Mouse (Mus musculus) lung, postnatal 0 days (tissue): Measurements from ENCODE around the gene Krtdap. TPM values are rescaled to one million over a fixed set of nuclear protein-coding genes. Genes with fewer than 3 reads are reported as not detected.

Experiments used
- ATAC-seq: fragments of 200-750 bp; cut with Nextera tagmentation; 2 replicates; pipeline ENCODE4 v1.8.0; 2017; ENCODE audit warnings: moderate library complexity
- DNase-seq: peaks from one replicate; pipeline ENCODE4 v3.0.0-alpha.2; 2016; ENCODE audit warnings: low spot score
- H3K27ac ChIP-seq: fragments of 300-500 bp; sonication (generic); 2 replicates; pipeline ENCODE4 v1.5.1; 2014; ENCODE audit warnings: antibody characterized with exemption, mild to moderate bottlenecking, low read length, mixed read lengths
- H3K27me3 ChIP-seq: fragments of 300-500 bp; sonication (generic); replicated peaks from 2 replicates; pipeline ENCODE4 v1.6.1; 2014; ENCODE audit warnings: low read length, mixed read lengths; ENCODE audit not compliant: insufficient read depth
- H3K36me3 ChIP-seq: fragments of 300-500 bp; sonication (generic); 2 replicates; pipeline ENCODE4 v1.6.1; 2014; ENCODE audit warnings: low read length, mixed read lengths; ENCODE audit not compliant: insufficient read depth
- H3K4me1 ChIP-seq: fragments of 300-500 bp; sonication (generic); 2 replicates; pipeline ENCODE4 v1.6.1; 2014; ENCODE audit warnings: antibody characterized with exemption, low read depth, low read length, mixed read lengths; ENCODE audit not compliant: insufficient read depth
- H3K4me2 ChIP-seq: fragments of 300-500 bp; sonication (generic); replicated peaks from 2 replicates; pipeline ENCODE4 v1.6.1; 2014; ENCODE audit warnings: low read depth, mild to moderate bottlenecking, low read length, moderate library complexity, mixed read lengths
- H3K4me3 ChIP-seq: fragments of 300-500 bp; sonication (generic); 2 replicates; pipeline ENCODE4 v1.5.1; 2014; ENCODE audit warnings: low read depth, low read length
- H3K9ac ChIP-seq: fragments of 300-500 bp; sonication (generic); replicated peaks from 2 replicates; pipeline ENCODE4 v1.6.1; 2014; ENCODE audit warnings: low read depth, mild to moderate bottlenecking
- H3K9me3 ChIP-seq: fragments of 300-500 bp; sonication (generic); 2 replicates; pipeline ENCODE4 v1.6.1; 2016; ENCODE audit warnings: low read length, mixed read lengths
- CTCF ChIP-seq: IDR thresholded peaks from 2 replicates; pipeline ENCODE4 v1.5.1; 2016; ENCODE audit warnings: antibody characterized with exemption, mild to moderate bottlenecking
- EP300 ChIP-seq: IDR thresholded peaks from 2 replicates; pipeline ENCODE4 v1.6.1; 2016; ENCODE audit warnings: antibody characterized with exemption, mild to moderate bottlenecking, control low read depth
- WGBS: fragments of 180-500 bp; shearing (Covaris S2); extraction: QIAGEN DNeasy Blood & Tissue Kit; methylation state at CpG from one replicate; pipeline ENCODE4 v1.1.7; 2014; 5-methylcytosine and 5-hydroxymethylcytosine counted together
- polyA plus RNA-seq: library from polyadenylated mRNA; unstranded; fragments of >200 nt; fragmentation: Nextera tagmentation; extraction: Ambion mirVana; gene quantifications from 2 replicates; pipeline ENCODE4 v1.2.1, GENCODE M21; 2015

Krtdap gene
- polyA plus RNA-seq, 1 experiment from 2014 or later: 4.4 TPM

DNA sequence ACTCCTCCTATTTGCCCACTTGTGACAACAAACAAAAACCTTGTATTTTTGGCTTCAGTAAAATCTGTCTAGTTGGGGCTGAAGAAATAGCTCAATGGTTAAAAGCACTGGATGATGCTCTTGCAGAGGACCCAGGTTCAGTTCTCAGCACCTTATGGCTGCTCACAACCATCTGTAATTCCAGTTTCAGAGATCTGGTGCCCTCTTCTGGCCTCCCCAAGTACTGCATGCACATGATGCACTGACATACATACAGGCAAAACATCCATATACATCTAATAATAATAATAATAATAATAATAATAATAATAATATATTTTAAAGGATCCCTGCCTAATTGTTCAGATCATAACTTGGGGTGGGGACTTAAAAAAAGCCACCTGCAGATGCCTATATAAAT is 13.0 kb downstream of the Krtdap start:
- no peaks in the 10 kb centered on the region for H3K27me3 ChIP-seq
- no peak for ATAC-seq
- no peak for DNase-seq
- no peak overlapping the region for H3K4me3 ChIP-seq
- no peaks in the 10 kb centered on the region for H3K36me3 ChIP-seq
- H3K4me2 ChIP-seq: no peak overlapping the region
- H3K9ac ChIP-seq: no peak overlapping the region
- no peaks in the 10 kb centered on the region for H3K4me1 ChIP-seq
- no peak overlapping the region for H3K27ac ChIP-seq
- TF ChIP-seq EP300 (no peak), CTCF (peak; percentile 32; the same call in 1 of the 2 replicates)
- no peaks in the 10 kb centered on the region for H3K9me3 ChIP-seq

DNA sequence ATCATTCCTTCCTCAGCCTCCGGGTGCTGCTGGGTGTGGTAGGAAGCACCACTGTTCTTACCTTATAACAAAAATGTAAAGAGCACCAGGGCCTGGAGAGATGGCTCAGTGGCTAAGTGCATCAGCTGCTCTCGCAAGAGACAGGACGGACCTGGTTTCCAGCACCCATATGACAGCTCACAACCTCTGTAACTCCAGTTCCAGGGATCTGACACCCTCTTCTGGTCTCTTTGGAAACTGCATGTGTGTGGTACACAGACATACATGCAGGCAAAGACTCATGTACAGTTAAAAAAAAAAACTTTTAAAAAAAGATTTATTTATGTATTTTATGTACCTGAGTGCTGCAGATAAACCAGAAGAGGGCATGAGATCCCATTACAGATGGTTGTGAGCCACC is 15.6 kb downstream of the Krtdap start:
- Histone ChIP-seq H3K9me3 (no peaks in the 10 kb centered on the region), H3K4me2 (no peak overlapping the region), H3K4me3 (no peak overlapping the region), H3K27ac (no peak overlapping the region), H3K9ac (no peak overlapping the region), H3K4me1 (no peaks in the 10 kb centered on the region), H3K36me3 (no peaks in the 10 kb centered on the region), H3K27me3 (no peaks in the 10 kb centered on the region)
- TF ChIP-seq CTCF (no peak; the same call in 1 of the 2 replicates), EP300 (no peak)
- DNase-seq (no peak), ATAC-seq (no peak)
- WGBS: 90% methylated on average over 3 of the region's 3 CpGs

DNA sequence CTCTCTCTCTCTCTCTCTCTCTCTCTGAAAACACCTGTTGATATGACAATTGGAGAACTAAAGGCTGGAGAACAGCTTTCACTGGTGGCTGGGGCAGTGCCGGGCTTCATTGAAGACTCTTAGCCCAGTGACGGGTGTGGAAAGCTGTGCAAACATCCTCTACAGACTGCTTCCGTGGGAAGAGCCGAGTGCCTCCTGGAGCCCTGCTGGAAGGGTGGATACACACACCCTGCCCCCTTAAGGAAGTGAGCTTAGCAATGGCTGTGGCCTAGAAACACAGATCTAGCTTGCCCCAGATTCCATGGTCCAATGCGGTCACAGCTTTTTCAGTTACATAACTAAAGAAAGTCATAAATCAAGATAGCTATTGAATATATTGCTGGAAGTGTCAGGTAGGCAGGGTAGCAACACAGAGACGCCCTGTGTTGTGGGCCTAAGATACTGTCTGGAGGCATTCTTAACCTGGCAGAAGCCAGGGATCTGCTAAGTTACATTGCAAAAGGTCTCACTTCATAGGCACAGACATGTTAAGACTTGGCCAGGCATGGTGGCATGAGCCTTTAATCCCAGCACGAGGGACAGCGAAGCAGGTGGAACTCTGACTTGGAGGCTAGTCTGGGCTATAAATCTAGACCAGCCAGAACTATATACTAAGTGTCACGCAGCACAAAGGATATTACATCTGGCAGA is 16.5 kb downstream of the Krtdap start:
- peak; percentile 93 for ATAC-seq

GRCm38 (mm10) chr7:30805924-30806323 is 18.2 kb downstream of the Krtdap start:
- Histone ChIP-seq H3K9ac (no peak overlapping the region), H3K27me3 (no peaks in the 10 kb centered on the region), H3K36me3 (no peaks in the 10 kb centered on the region), H3K4me2 (no peak overlapping the region), H3K9me3 (no peaks in the 10 kb centered on the region), H3K4me1 (no peaks in the 10 kb centered on the region), H3K27ac (no peak overlapping the region), H3K4me3 (no peak overlapping the region)
- DNase-seq (peak; percentile 30), ATAC-seq (0 out of 2 replicates have a peak, but pooled peaks have one; percentile 5)
- TF ChIP-seq EP300 (no peak), CTCF (peak; percentile 62)
- WGBS: 49% methylated on average over 6 of the region's 6 CpGs

More for the DNA sequence above, 16.5 kb downstream of the Krtdap start:
- no peaks in the 10 kb centered on the region for H3K9me3 ChIP-seq
- no peak overlapping the region for H3K9ac ChIP-seq
- WGBS: 63% methylated on average over 9 of the region's 9 CpGs
- H3K4me2 ChIP-seq: no peak overlapping the region
- H3K4me3 ChIP-seq: no peak overlapping the region
- H3K27ac ChIP-seq: peak overlapping the region; percentile 21; the same call in 1 of the 2 replicates
- peak; percentile 82 for DNase-seq
- no peak for TF ChIP-seq EP300
- TF ChIP-seq CTCF: no peak; the same call in 1 of the 2 replicates
- no peaks in the 10 kb centered on the region for H3K36me3 ChIP-seq
- H3K4me1 ChIP-seq: no peaks in the 10 kb centered on the region
- H3K27me3 ChIP-seq: no peaks in the 10 kb centered on the region

- 53% methylated on average over 6 of the region's 6 CpGs for WGBS
- DNase-seq: no peak
- ATAC-seq: no peak
- Histone ChIP-seq H3K27me3 (no peaks in the 10 kb centered on the region), H3K4me2 (no peak overlapping the region), H3K27ac (no peak overlapping the region), H3K9ac (no peak overlapping the region), H3K4me3 (no peak overlapping the region), H3K4me1 (no peaks in the 10 kb centered on the region), H3K36me3 (no peaks in the 10 kb centered on the region), H3K9me3 (no peaks in the 10 kb centered on the region)
- TF ChIP-seq CTCF (peak; percentile 39), EP300 (no peak)
These were observed 22.6 kb downstream of the Krtdap start for GRCm38 (mm10) chr7:30810319-30810718.

DNA sequence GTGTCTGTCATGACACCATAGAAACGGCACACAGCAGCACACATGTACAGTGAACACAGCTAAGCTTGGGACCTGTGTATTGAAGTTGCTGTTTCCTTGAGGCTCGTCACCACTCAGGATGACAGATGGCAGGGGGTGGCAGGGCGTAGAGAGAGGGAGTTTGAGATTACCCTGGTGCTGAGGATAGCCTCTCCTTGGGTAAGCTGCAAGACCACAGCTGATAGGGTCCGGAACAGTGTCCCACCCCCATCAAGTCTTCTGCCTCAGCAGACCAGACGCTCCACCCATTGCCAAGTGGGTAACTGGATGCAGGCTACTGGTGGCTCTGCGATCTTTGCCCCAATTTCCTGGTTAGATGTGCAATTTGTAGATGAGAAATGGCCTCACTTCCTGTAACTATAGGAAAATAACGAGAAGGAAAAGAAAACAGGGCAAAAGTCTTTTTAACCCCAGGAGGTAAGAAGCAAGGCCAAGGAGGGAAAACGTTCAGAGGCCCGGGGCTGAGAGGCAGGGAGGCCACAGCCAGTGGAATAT is 24.1 kb downstream of the Krtdap start:
- DNase-seq: peak; percentile 26
- H3K9me3 ChIP-seq: no peaks in the 10 kb centered on the region
- WGBS: 38% methylated on average over 9 of the region's 9 CpGs
- no peak overlapping the region for H3K4me3 ChIP-seq
- no peak overlapping the region for H3K9ac ChIP-seq
- H3K27ac ChIP-seq: no peak overlapping the region
- ATAC-seq: peak; percentile 23; the same call in 1 of the 2 replicates
- H3K27me3 ChIP-seq: no peaks in the 10 kb centered on the region
- TF ChIP-seq CTCF (no peak), EP300 (no peak)
- no peak overlapping the region for H3K4me2 ChIP-seq
- H3K36me3 ChIP-seq: no peaks in the 10 kb centered on the region
- H3K4me1 ChIP-seq: no peaks in the 10 kb centered on the region
